Mouse (Mus musculus) kidney, postnatal 4 days (tissue): ENCODE results near the gene Ero1l.

Source experiments
- DNase-seq, 2 experiments: peaks; one replicate each; pipeline ENCODE4 v3.0.0; 2021; ENCODE audit warnings: mixed read lengths in 2 of 2

Gene Ero1l

GRCm38 (mm10) chr14:45318426-45319236 is at the start of gene Ero1l:
Gene Ero1l, minus strand, starts transcription at chr14:45318771.
- peak; percentile 85 to 92 for DNase-seq

GRCm38 (mm10) chr14:45365196-45365587 is 46.6 kb upstream of the Ero1l start:
- no peak for DNase-seq

GRCm38 (mm10) chr14:45364211-45365195 is 45.9 kb upstream of the Ero1l start:
- no peak for DNase-seq

DNA sequence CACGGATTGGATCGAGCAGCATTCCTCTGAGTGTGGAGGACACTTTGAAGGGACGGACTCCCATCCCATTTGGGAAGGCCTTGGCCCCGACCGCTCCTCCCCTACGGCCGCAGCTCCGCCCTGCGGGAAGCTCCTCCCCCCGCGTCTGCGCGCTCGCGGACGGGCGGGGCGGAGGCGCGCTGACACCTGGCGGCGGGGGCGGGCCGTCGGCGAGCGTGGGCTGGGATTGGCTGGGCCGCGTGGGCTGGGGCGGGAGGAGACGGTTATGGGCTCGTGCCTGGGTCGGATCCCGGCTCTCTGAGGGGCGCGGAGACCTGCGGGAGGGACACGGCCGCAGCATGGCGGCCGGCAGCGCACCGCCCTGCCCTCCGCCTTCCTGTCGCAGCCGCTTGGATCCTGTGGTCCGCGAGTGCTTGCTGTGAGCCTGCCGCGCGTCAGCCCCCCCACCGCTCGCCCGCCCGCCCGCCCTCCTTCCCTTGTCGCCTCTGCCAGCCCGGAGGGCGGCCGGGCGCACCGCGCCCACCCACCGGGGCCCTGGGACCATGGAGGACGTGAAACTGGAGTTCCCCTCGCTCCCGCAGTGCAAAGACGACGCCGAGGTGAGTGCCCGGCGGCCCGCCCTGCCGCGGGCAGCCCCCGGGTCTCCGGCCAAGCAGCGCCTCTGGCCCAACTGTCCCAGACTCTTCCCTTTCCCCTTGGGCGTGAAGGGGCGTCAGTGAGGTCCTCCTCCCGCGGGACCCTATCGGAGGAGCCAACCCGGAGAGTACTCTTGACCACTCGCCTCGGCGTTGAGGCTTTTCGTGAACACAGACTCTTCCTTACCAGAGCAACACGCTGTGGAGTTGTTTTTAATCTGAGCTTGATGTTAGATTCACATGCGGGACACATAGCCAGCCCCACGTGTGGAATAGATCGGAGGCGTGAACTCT is 32.6 kb upstream of the Ero1l start, which contains the start of gene Styx:
Gene Styx (plus strand): TSS at position 163 of the 929 bp plus-strand sequence.
- DNase-seq: peak; percentile 97 to 98

- DNase-seq: peak; percentile 91 to 96
Measured at GRCm38 (mm10) chr14:45329589-45330181, 11.1 kb upstream of the Ero1l start, which contains the start of gene Psmc6. Gene Psmc6, plus strand, starts transcription at chr14:45329788.

GRCm38 (mm10) chr14:45329018-45329588 is 10.5 kb upstream of the Ero1l start:
- DNase-seq: no peak

DNA sequence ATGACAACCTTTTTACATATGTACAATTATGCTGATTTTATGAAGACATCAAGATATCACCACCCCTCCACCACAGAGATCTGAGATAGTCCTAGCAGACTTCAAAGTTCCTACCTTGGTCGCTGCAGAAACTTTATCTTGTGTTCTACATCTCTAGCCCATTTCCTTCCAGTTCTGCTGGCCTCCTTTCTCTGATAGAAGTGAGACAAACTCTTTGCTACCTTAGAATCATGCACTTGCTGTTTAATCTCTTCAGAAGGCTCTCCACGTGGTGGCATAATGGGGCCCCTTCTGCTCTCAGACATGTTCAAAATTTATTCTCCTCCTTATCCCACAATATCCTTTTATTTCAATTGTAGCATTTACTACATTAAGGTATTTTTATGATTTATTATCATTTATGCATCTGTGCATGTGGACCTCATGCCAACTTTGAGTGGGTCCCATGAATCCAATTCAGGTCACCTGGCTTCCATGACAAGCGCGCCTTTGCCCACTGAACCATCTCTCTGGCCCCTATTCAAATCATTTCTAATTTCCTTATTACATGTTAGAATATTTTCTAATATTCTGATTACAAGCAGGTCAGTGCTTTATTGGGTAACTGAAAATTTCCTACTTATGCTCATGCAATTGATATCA is 9.6 kb upstream of the Ero1l start:
- DNase-seq: no peak

GRCm38 (mm10) chr14:45325471-45325870 is 6.9 kb upstream of the Ero1l start:
- DNase-seq: no peak

DNA sequence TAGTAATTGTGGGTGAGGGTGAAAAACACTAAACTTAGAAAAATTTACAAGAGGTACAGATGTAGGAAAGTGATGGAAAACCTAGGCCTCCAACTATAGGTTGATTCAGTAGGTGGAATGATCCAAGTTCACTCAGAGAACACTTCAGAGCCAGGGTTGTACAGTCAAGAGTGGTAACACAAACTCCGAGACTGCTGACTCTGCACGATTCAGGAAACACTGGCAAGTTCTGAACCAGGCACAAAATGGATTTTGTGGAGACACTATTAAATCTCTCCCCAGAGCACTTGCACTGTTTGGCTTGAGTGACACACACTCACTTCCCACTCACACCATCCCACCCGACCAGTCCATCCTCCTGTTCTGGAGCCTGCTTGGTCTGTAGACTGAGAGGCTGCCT is 4.7 kb upstream of the Ero1l start:
- no peak for DNase-seq

- DNase-seq: no peak
Measured at GRCm38 (mm10) chr14:45322450-45322849, 3.9 kb upstream of the Ero1l start.

DNA sequence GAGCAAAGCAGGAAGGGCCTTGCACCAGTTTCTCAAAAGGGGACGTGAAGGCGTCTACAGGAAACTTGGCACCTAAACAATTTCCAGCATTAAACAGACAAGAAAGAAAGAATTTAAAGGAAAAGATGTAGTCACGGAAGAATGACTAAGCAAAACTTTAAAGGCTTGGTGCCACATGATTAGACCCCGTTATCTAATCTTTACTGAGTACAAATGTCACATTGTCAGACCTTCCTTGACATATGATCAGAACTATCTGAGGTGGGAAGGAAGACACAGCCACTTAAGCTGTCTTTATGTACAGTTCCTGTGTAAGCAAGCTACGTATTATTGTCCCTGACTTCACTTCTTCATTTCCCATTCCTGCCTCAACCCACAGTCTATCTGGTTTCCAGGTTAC is 3.1 kb upstream of the Ero1l start:
- no peak for DNase-seq

DNA sequence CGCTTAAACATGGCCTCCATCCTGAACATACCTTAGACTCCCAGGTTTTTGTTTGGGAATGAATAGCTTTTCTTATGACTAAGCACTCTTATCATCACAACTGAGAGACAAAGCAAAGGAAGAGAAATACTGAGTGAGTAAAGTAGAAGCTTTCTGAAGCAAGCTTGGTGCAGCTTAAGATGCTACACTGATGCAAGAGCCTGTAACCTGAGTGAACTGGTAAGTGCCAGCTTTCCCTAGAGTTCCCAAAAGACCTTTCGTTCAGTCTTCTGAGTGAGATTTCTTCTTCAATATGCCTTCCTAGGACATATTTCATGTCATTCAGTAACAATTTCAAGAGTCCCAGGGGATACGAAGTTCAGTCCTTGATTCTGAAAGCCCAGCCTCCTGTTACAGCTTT is 2.5 kb upstream of the Ero1l start:
- no peak for DNase-seq

- no peak for DNase-seq
Measured at GRCm38 (mm10) chr14:45320111-45320510, 1.5 kb upstream of the Ero1l start.

DNA sequence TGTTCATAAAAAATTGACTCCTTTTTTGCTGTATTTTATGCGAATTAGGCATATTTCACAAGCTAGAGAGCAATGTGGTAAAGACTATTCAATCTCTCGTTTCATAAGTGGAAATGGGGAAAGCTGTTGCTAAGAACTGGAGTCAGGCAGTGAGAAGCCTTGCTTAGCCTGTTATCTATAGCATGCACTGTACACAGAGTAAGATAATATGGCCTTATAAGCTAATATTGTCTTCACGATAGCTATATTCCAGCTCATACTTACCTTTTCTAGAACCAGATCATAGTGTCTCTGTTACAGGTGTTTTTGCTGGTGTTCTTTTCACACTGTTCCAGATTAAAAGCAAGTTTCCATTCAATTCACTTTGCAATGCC is 653 bp upstream of the Ero1l start:
- no peak for DNase-seq

DNA sequence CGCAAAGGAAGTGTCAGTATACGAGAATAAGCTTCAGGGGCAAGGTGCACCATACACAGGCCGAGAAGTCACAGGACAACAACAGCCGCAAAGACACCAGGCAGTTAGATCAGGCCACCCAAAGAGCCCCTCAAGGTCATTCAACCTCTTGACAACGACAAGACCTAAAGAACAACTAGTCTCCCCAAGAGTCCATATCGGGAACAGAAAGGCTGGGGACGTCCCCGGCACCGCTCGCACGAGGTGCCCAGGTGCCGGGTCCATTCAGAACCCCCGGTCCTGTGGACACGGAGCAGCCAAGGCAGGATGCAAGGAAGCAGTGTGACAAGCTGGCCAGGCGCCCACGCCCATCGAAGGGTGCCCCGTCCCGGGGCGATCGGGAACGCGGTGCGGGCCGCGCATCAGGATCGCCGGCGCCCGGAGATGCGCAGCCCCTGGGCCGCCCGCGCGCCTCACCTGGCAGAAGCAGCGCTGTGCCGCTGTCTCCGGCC is 605 bp downstream of the Ero1l start:
- no peak for DNase-seq

- DNase-seq: no peak
Measured at GRCm38 (mm10) chr14:45316927-45317326, 1.6 kb downstream of the Ero1l start.

GRCm38 (mm10) chr14:45310101-45310500 is 8.5 kb downstream of the Ero1l start:
- DNase-seq: no peak

DNA sequence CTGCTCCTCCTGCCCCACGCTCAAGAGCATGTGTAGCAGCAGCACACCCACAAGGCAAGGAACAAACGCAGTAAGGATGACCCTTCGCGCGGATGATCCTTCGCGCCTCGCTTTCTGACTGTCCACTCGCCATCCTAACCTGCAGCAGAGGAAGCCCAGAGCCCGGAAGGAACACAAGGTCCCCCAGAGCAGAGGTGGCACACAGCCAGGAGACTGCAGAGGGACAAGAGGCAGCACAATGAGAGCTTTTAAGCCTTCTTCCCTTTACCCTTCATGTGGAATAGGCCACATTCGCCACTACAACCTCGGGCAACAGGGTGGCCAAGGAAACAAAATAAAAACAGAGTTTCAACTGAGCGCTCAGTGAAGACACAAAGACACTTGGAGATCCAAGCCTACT is 8.9 kb downstream of the Ero1l start:
- DNase-seq: peak; percentile 27 to 36

- no peak for DNase-seq
Measured at GRCm38 (mm10) chr14:45307630-45308328, 10.8 kb downstream of the Ero1l start.

DNA sequence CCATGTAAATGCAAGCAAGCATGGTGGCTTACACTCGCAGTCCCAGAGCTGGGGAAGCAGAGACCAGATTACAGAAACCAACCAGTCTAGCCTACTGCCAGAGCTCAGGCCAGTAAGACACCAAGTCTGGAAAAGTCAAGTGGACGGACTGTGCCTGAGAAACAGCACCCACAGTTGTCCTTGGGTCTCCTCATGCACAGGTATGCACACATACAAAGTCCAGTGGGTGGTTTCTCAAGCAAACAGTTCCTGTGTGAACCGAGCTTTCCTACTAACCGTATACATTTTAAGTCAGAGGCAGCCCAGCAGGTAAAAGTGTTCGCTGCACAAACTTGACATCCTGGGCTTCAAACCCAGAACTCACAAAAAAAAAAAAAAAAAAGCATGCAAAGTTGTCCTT is 12.7 kb downstream of the Ero1l start:
- DNase-seq: no peak
